Mouse (Mus musculus) left cerebral cortex, adult 9 months (tissue): Measurements from ENCODE around the gene Hs3st6.

Source experiments
- DNase-seq, 2 experiments: peaks; one replicate each; pipeline ENCODE4 v3.0.0; 2022; ENCODE audit warnings: low spot score in 2 of 2

Gene Hs3st6

GRCm38 (mm10) chr17:24728184-24728583, 24.6 kb upstream of the Hs3st6 start:
- no peak for DNase-seq

- DNase-seq, result no peak
Measured at GRCm38 (mm10) chr17:24729067-24729466, 23.7 kb upstream of the Hs3st6 start.

- no peak for DNase-seq
Measured at GRCm38 (mm10) chr17:24730787-24731186, 22.0 kb upstream of the Hs3st6 start.

- DNase-seq, result no peak
Measured at GRCm38 (mm10) chr17:24732233-24732935, 20.4 kb upstream of the Hs3st6 start.

- DNase-seq, result no peak
Measured at GRCm38 (mm10) chr17:24733434-24734050, 19.2 kb upstream of the Hs3st6 start.

GRCm38 (mm10) chr17:24734513-24734912, 18.3 kb upstream of the Hs3st6 start:
- DNase-seq, result no peak

- DNase-seq, result no peak
Measured at GRCm38 (mm10) chr17:24735446-24735845, 17.3 kb upstream of the Hs3st6 start.

- peak; percentile 89 to 96 for DNase-seq
Measured at GRCm38 (mm10) chr17:24736330-24737051, 16.3 kb upstream of the Hs3st6 start, which contains the start of gene Msrb1. TSS of gene Msrb1 (plus strand) at chr17:24736642.

- no peak for DNase-seq
Measured at GRCm38 (mm10) chr17:24737135-24737810, 15.5 kb upstream of the Hs3st6 start.

GRCm38 (mm10) chr17:24738238-24738637, 14.6 kb upstream of the Hs3st6 start:
- no peak for DNase-seq

GRCm38 (mm10) chr17:24739926-24740325, 12.9 kb upstream of the Hs3st6 start:
- no peak for DNase-seq

GRCm38 (mm10) chr17:24742307-24742706, 10.5 kb upstream of the Hs3st6 start:
- DNase-seq, result no peak

- no peak for DNase-seq
Measured at GRCm38 (mm10) chr17:24743896-24744295, 8.9 kb upstream of the Hs3st6 start.

GRCm38 (mm10) chr17:24744381-24744780, 8.4 kb upstream of the Hs3st6 start:
- no peak for DNase-seq

- DNase-seq, result peak in 1 of 2 experiments; percentile 92
Measured at GRCm38 (mm10) chr17:24745526-24746497, 7.0 kb upstream of the Hs3st6 start.

GRCm38 (mm10) chr17:24746986-24747385, 5.8 kb upstream of the Hs3st6 start:
- DNase-seq, result no peak

GRCm38 (mm10) chr17:24751528-24751927, 1.3 kb upstream of the Hs3st6 start:
- no peak for DNase-seq

GRCm38 (mm10) chr17:24757394-24757793, 4.6 kb downstream of the Hs3st6 start:
- no peak for DNase-seq

- DNase-seq, result no peak
Measured at GRCm38 (mm10) chr17:24761121-24761520, 8.3 kb downstream of the Hs3st6 start.

- no peak for DNase-seq
Measured at GRCm38 (mm10) chr17:24765016-24765905, 12.5 kb downstream of the Hs3st6 start.
